Mouse (Mus musculus): ENCODE measurements around the gene Pi4k2b. TPM values are rescaled to one million over a fixed set of nuclear protein-coding genes. Genes with fewer than 3 reads are reported as not detected.
"Not testable (repeated sequence)": the region's sequence is repeated elsewhere in the genome, so short reads cannot be mapped to it uniquely, and the experiment has no call there.

The Pi4k2b gene
- 1 to 10 TPM; 1.5 to 2.6 TPM for total RNA-seq (2021)
- long read RNA-seq, experiment 1, partial matches to known transcripts, result 0 of 1 reads
- long read RNA-seq, experiment 1, other reads (novel, unspliced or antisense), result 1 of 1 reads
- long read RNA-seq, experiment 2, partial matches to known transcripts, result 0 of 1 reads
- long read RNA-seq, experiment 2, other reads (novel, unspliced or antisense), result 1 of 1 reads

DNA sequence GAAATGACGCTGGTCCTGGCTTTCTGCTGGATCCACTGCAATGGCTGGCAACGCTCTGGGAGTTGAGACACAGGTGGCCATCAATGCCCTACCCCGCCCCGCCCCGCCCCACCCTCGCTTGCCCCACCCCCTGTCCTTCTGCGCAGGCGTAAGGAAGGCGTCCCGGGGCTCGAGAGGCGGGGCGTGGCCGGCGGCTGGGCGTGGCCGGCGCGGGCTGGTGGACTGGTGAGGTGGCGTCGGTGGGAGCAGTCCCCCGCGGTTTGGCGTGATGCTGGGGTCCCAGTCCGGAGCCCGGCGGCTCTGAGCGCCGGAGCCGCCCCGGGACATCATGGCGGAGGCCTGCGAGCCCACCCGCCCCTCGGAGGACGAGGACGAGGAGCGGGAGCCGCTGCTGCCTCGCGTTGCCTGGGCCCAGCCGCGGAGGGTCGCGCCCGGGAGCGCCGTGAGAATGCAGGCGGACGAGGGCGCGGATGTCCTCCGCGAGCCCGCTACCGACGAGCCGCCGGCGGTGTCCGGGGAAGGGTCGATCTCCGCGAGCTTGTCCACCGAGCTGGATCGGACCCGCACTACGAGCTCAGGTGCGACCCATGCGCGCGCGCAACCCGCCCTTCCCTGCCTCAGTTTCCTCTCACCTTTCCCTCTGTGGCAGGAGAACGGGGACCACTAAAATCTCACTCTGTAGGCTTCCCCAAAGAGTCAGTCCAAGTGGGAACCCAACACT lies at the start of gene Pi4k2b:
Gene Pi4k2b, plus strand, starts transcription at position 184 of the 721 bp plus-strand sequence.
- peak; percentile 82 to 83 for DNase-seq

GRCm38 (mm10) chr5:52697291-52697690 lies 44.1 kb upstream of the Pi4k2b start:
- no peak for DNase-seq

GRCm38 (mm10) chr5:52697882-52698440 lies 43.4 kb upstream of the Pi4k2b start:
- not testable (repeated sequence) for DNase-seq

- no peak for DNase-seq
These were observed 36.8 kb upstream of the Pi4k2b start for GRCm38 (mm10) chr5:52704562-52704961.

GRCm38 (mm10) chr5:52712704-52713103 lies 28.7 kb upstream of the Pi4k2b start:
- no peak for DNase-seq

DNA sequence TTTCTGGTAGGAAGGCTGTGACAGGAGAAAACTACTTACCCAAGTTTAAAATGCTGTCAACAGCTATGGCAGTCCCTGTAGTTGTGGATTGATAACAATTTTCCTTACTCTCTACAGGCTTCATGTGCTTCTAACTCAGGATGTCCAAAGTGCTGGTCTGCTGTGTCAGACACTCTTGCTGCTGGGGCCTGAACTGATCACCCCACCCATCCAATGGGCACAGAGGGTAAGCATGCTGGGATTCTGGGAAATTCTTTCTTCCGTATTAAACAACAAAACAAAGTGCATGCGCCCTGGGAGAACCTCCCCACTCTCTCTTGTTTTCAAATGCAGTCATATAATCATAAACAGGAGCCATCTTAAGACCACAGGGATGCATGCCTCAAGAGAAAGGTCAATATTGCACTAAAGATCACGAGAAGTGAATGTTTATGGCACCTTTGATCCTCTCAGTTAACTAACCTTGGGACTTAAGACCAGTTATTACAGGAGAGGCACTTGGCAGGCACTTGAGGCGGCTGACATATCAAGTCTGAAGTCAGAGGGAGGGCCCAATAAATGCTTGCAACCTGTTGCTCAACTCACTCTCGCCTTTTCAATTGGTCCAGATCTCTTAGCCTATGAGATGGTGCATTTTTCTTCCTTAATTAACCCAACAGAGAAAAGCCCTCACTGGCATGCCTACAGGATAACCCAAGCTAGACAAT lies 24.5 kb upstream of the Pi4k2b start:
- no peak for DNase-seq

DNA sequence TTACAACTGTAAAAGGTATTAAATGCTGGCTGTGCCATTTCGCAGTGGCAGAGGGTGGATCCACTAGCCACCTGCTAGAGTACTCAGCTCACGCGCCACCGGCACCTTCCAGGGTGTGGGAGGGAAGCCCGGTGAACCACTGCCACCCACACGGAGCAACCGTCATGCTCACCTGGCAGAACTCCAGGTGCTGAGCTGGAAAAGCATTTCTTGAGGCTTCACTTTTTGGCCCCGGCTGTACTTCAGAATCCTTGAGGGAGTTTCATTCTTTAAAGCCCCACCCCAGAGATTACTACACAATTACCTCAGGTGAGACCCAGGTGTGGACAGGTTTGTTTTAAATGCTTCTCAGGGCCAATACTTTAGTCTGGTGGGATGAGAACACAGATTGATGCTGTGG lies 20.4 kb upstream of the Pi4k2b start:
- no peak for DNase-seq

DNA sequence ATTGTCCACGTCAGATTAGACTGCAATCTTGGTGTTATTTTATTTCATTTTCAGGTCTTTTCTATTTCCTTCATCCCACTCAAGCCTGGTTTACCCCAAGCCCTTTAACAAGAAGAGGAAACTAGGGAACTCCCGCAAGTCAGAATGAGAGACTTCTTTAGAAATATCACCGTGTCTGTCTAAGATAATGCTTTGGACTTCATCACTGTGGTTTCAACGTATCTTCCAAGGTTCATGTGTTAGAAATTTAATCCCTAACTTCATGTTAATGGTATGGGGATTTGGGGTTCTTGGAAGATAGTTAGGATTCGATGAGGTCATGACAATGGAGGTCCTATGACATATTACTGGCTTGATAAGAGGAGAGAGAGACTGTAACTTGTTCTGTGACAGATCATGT lies 13.6 kb upstream of the Pi4k2b start:
- DNase-seq, result no peak

GRCm38 (mm10) chr5:52732811-52733210 lies 8.6 kb upstream of the Pi4k2b start:
- no peak for DNase-seq

GRCm38 (mm10) chr5:52736046-52736445 lies 5.3 kb upstream of the Pi4k2b start:
- no peak for DNase-seq

GRCm38 (mm10) chr5:52742112-52742813 lies 889 bp downstream of the Pi4k2b start:
- peak; percentile 57 to 76 for DNase-seq

GRCm38 (mm10) chr5:52743231-52743630 lies 1.9 kb downstream of the Pi4k2b start:
- no peak for DNase-seq

DNA sequence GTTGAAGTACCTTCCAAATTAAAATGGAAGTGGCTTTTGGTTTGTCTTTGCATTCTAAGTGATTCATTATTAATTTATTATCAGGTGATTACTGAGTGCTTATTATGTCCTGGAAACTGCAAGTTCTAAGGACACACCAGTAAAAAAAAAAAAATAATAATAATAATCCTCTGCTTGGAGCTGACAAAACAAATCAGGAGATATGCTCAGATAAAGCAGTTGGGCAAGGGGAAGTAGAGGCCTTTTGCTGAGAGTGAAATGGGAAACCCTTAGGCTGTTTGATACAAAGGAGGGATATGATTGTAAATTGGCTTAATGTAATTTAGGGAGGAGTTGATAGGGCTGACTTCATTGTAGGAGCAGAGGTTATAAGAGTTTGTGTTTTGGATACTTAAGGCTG lies 5.5 kb downstream of the Pi4k2b start:
- DNase-seq, result no peak

DNA sequence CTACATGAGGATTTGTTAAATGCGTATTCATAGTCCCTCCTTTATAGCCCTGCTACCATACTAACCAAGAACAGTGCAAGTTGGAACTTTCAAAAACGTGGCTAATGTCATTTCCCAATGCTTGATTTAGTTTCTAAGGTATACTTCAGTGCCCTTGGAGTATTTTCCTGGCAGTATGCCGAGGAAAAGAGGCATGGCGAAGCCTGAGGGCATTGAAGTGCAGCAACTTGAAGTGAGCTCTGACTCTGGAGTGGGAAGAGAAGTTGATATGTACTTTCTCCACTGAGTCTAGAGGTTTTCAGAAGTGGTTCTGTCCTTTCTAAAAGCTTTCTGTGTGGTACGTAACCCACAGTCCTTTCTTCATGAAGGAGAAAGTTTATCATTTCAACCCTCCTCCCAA lies 7.4 kb downstream of the Pi4k2b start:
- DNase-seq, result peak; percentile 2 to 13

DNA sequence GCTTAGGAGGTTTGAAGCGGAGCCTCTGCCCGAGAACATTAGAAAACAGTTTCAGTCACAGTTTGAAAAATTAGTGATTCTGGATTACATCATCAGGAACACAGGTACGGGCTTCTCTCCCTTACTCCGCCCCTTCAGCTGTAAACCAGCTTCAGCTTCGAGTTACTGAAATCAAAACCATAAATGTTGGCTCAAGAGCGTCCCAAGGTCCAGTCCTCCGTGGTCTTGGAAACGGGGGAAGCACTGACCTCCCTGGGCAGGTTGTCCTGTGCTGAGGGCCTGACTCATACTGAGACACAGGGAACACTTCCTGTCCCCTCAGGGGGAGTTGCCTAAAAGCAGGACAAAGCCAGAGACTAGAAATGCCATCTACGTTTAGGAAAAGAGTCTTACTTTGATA lies 11.8 kb downstream of the Pi4k2b start:
- no peak for DNase-seq

- DNase-seq, result no peak
These were observed 12.8 kb downstream of the Pi4k2b start for GRCm38 (mm10) chr5:52754196-52754595.

DNA sequence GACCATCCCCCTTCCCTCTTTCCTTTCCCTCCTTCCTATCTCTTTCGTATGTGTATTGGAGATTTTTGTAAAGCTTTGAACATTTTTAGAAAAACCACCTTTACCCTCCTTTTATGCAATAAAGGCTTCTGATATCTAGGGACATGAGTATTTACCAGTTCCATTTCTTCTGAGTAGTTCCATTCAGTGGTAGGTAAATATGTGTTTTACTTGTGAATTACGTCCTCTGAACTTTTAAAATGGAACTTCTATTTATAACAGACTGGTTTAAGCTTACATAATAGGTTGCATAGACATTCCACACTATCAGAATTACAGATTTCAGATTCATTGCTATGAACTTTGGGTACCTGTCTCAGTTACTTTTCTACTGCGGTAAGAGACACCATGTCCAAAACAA lies 14.0 kb downstream of the Pi4k2b start:
- DNase-seq, result no peak

- no peak for DNase-seq
These were observed 14.6 kb downstream of the Pi4k2b start for GRCm38 (mm10) chr5:52755989-52756388.

- DNase-seq, result no peak
These were observed 21.2 kb downstream of the Pi4k2b start for GRCm38 (mm10) chr5:52762586-52762985.

DNA sequence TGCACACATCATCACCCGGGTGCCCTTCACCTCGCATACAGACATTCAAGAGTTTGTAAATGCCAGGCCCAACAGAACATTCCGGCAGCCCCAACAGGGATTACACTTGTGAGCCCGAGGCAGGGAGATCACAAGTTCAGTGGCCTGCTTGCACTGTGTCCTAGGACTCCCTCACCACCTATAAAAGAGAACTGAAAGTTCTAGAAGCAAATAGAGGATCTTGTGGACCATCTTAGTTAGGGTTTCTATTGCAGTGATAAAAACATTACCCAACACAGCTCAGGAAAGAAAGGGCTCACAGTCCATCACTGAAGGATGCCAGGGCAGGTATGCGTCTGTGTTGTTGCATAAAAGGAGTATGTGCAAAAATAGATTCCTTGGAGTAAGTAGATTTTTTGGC lies 32.9 kb downstream of the Pi4k2b start:
- DNase-seq, result no peak

DNA sequence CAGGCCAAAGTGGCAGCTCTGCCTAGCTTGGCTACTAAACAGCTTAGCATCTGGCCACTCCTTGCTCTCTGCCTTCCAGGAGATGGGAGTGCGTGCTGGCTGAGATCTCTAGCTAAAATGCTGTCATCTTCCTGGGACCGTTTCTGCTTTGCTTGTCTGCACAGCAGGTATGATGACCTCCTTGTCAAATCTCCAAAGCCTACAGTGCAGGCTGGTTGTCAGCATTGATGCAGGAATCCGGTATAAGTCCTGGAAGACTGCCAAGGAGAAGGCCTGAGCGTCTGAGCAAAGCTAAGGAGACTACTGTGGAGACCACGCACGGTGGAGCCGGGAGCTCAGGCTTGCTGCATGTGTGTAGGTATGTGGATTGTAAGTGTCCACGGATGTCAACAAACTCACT lies 33.9 kb downstream of the Pi4k2b start, which contains the start of gene Zcchc4:
Gene Zcchc4, plus strand, starts transcription at position 173 of the 400 bp plus-strand sequence.
- DNase-seq, result no peak

All from heart, adult 18-20 months (tissue).